Mouse (Mus musculus) thymus, adult 2 months (tissue): ENCODE results near the gene Myl3. TPM values are rescaled to one million over a fixed set of nuclear protein-coding genes. Genes with fewer than 3 reads are reported as not detected.

Experiments
- DNase-seq: peaks from one replicate; pipeline ENCODE4 v3.0.0; 2021
- H3K27ac ChIP-seq: fragments of 200-500 bp; 2 replicates; pipeline ENCODE4 v1.5.1; 2012; ENCODE audit warnings: low read length, control low read depth; ENCODE audit not compliant: control insufficient read depth, insufficient read depth
- H3K27me3 ChIP-seq: fragments of 200-500 bp; 2 replicates; pipeline ENCODE4 v1.6.1; 2012; ENCODE audit warnings: mild to moderate bottlenecking, low read length, moderate library complexity, mixed read lengths; ENCODE audit not compliant: control insufficient read depth, insufficient read depth
- H3K36me3 ChIP-seq: fragments of 200-500 bp; 2 replicates; pipeline ENCODE4 v1.6.1; 2012; ENCODE audit warnings: mild to moderate bottlenecking, low read length, moderate library complexity; ENCODE audit not compliant: control insufficient read depth, insufficient read depth
- H3K4me1 ChIP-seq: fragments of 200-500 bp; replicated peaks from 2 replicates; pipeline ENCODE4 v1.6.1; 2012; ENCODE audit warnings: low read length; ENCODE audit not compliant: control insufficient read depth, insufficient read depth
- H3K4me3 ChIP-seq: fragments of 200-500 bp; 2 replicates; pipeline ENCODE4 v1.5.1; 2012; ENCODE audit warnings: mild to moderate bottlenecking, low read length, control low read depth, moderate library complexity; ENCODE audit not compliant: control insufficient read depth, insufficient read depth
- CTCF ChIP-seq: fragments of 200-500 bp; IDR thresholded peaks from 2 replicates; pipeline ENCODE4 v1.5.1; 2012; ENCODE audit warnings: mild to moderate bottlenecking, control low read depth, low read length, moderate library complexity, borderline replicate concordance; ENCODE audit not compliant: control insufficient read depth, poor library complexity, insufficient read depth; ENCODE audit errors: extremely low read depth
- POLR2A ChIP-seq: fragments of 200-500 bp; IDR thresholded peaks from 2 replicates; pipeline ENCODE4 v1.6.1; 2012; ENCODE audit warnings: mild to moderate bottlenecking, low read length, control low read depth, moderate library complexity; ENCODE audit not compliant: control insufficient read depth, poor library complexity, insufficient read depth; ENCODE audit errors: extremely low read depth
- WGBS: fragments of 180-500 bp; shearing (Covaris S2); methylation state at CpG from one replicate; pipeline ENCODE4 v1.1.7; 2018; 5-methylcytosine and 5-hydroxymethylcytosine counted together
- polyA plus RNA-seq: library from polyadenylated mRNA; depleted of rRNA; stranded (reverse); fragments of >200 nt; gene quantifications from 2 replicates; pipeline ENCODE4 v1.2.3, GENCODE M21; 2012

The Myl3 gene
- polyA plus RNA-seq, 1 experiment: 293 TPM

DNA sequence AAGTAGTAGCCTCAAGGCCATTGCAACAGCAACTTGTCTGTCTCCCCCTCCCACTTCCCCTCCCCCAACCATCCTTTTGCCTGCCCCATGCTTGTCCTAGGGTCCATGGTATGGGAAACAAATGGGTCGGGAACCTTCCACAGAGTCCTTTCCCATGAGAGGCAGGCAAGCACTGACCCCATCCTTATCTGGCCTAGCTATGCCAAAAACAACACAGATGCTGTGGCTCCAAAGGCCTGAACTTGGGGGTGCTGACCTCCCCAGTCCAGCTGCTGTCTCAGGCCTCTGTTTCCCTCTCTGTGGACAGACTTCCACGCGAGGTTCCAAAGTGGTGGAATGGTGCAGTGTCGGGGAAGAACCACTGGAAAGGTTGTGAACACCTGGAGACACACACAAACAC lies 12.1 kb downstream of the Myl3 start:
- Histone ChIP-seq H3K27me3 (no peaks in the 10 kb centered on the region), H3K4me3 (no peak overlapping the region), H3K4me1 (no peaks in the 10 kb centered on the region), H3K27ac (no peak overlapping the region), H3K36me3 (no peaks in the 10 kb centered on the region)
- DNase-seq: no peak
- 96% methylated on average over 4 of the region's 4 CpGs for WGBS
- TF ChIP-seq CTCF (no peak), POLR2A (no peak)

GRCm38 (mm10) chr9:110757816-110758215 lies 16.2 kb downstream of the Myl3 start:
- 94% methylated on average over 5 of the region's 5 CpGs for WGBS

GRCm38 (mm10) chr9:110758605-110759004 lies 16.9 kb downstream of the Myl3 start:
- no peak for DNase-seq
- 90% methylated on average over 8 of the region's 8 CpGs for WGBS
- no peak overlapping the region for H3K27ac ChIP-seq
- no peaks in the 10 kb centered on the region for H3K36me3 ChIP-seq
- H3K4me3 ChIP-seq: no peak overlapping the region
- no peaks in the 10 kb centered on the region for H3K27me3 ChIP-seq
- TF ChIP-seq CTCF (no peak), POLR2A (no peak)
- H3K4me1 ChIP-seq: no peaks in the 10 kb centered on the region

More at GRCm38 (mm10) chr9:110757816-110758215, 16.2 kb downstream of the Myl3 start:
- H3K27ac ChIP-seq: no peak overlapping the region
- no peak overlapping the region for H3K4me3 ChIP-seq
- DNase-seq: no peak
- TF ChIP-seq POLR2A: no peak
- no peak for TF ChIP-seq CTCF
- H3K4me1 ChIP-seq: no peaks in the 10 kb centered on the region
- H3K36me3 ChIP-seq: no peaks in the 10 kb centered on the region
- no peaks in the 10 kb centered on the region for H3K27me3 ChIP-seq

- DNase-seq: peak; percentile 35
- no peak for TF ChIP-seq CTCF
- TF ChIP-seq POLR2A: no peak
- WGBS: 47% methylated on average over 2 of the region's 2 CpGs
- Histone ChIP-seq H3K27me3 (no peaks in the 10 kb centered on the region), H3K36me3 (no peaks in the 10 kb centered on the region), H3K4me1 (no peaks in the 10 kb centered on the region), H3K4me3 (no peak overlapping the region), H3K27ac (no peak overlapping the region)
Observed at GRCm38 (mm10) chr9:110759265-110759664, 17.6 kb downstream of the Myl3 start.

GRCm38 (mm10) chr9:110760886-110761285 lies 19.2 kb downstream of the Myl3 start:
- no peak for TF ChIP-seq POLR2A
- no peak for TF ChIP-seq CTCF
- H3K4me1 ChIP-seq: no peaks in the 10 kb centered on the region
- H3K27ac ChIP-seq: no peak overlapping the region
- 96% methylated on average over 8 of the region's 8 CpGs for WGBS
- H3K36me3 ChIP-seq: no peaks in the 10 kb centered on the region
- DNase-seq: no peak
- no peaks in the 10 kb centered on the region for H3K27me3 ChIP-seq
- H3K4me3 ChIP-seq: no peak overlapping the region

- TF ChIP-seq POLR2A (no peak), CTCF (no peak)
- H3K36me3 ChIP-seq: no peaks in the 10 kb centered on the region
- no peaks in the 10 kb centered on the region for H3K27me3 ChIP-seq
- no peak for DNase-seq
- H3K27ac ChIP-seq: no peak overlapping the region
- no peaks in the 10 kb centered on the region for H3K4me1 ChIP-seq
- WGBS: 97% methylated on average over 10 of the region's 10 CpGs
- no peak overlapping the region for H3K4me3 ChIP-seq
Observed at GRCm38 (mm10) chr9:110762763-110763162, 21.1 kb downstream of the Myl3 start.

- H3K27me3 ChIP-seq: no peaks in the 10 kb centered on the region
- 88% methylated on average over 2 of the region's 2 CpGs for WGBS
Observed at GRCm38 (mm10) chr9:110763405-110763804, 21.7 kb downstream of the Myl3 start.

GRCm38 (mm10) chr9:110772336-110772735 lies 30.7 kb downstream of the Myl3 start:
- TF ChIP-seq POLR2A (no peak), CTCF (no peak)
- no peak for DNase-seq
- no peaks in the 10 kb centered on the region for H3K27me3 ChIP-seq
- no peaks in the 10 kb centered on the region for H3K36me3 ChIP-seq
- H3K4me3 ChIP-seq: no peak overlapping the region
- 95% methylated on average over 10 of the region's 10 CpGs for WGBS
- no peaks in the 10 kb centered on the region for H3K4me1 ChIP-seq
- no peak overlapping the region for H3K27ac ChIP-seq

More at GRCm38 (mm10) chr9:110763405-110763804, 21.7 kb downstream of the Myl3 start:
- DNase-seq: no peak
- Histone ChIP-seq H3K4me3 (no peak overlapping the region), H3K27ac (no peak overlapping the region), H3K36me3 (no peaks in the 10 kb centered on the region), H3K4me1 (no peaks in the 10 kb centered on the region)
- TF ChIP-seq CTCF (no peak), POLR2A (no peak)
